Mouse (Mus musculus) kidney, postnatal 0 days (tissue): ENCODE results near the gene Rhobtb1. TPM values are rescaled to one million over a fixed set of nuclear protein-coding genes. Genes with fewer than 3 reads are reported as not detected.
A peak's percentile ranks its signal among the peaks of the same experiment; 100 is the strongest.

Experiments used
- ATAC-seq: fragments of 200-750 bp; cut with Nextera tagmentation; replicated peaks from 2 replicates; pipeline ENCODE4 v1.8.0; 2017; ENCODE audit warnings: low read depth, moderate number of reproducible peaks, moderate TSS enrichment, moderate library complexity; ENCODE audit not compliant: low FRiP score
- DNase-seq: peaks from one replicate; pipeline ENCODE4 v3.0.0-alpha.2; 2016; ENCODE audit warnings: low spot score
- H3K27ac ChIP-seq: fragments of 300-500 bp; sonication (generic); 2 replicates; pipeline ENCODE4 v1.5.1; 2014; ENCODE audit warnings: mild to moderate bottlenecking
- H3K27me3 ChIP-seq: fragments of 300-500 bp; sonication (generic); 2 replicates; pipeline ENCODE4 v1.6.1; 2014; ENCODE audit warnings: low read length, mixed read lengths; ENCODE audit not compliant: insufficient read depth
- H3K36me3 ChIP-seq: fragments of 300-500 bp; sonication (generic); 2 replicates; pipeline ENCODE4 v1.6.1; 2014; ENCODE audit warnings: low read length, mixed read lengths; ENCODE audit not compliant: insufficient read depth
- H3K4me1 ChIP-seq: fragments of 300-500 bp; sonication (generic); replicated peaks from 2 replicates; pipeline ENCODE4 v1.6.1; 2014; ENCODE audit warnings: antibody characterized with exemption, low read length, mixed read lengths; ENCODE audit not compliant: insufficient read depth
- H3K4me2 ChIP-seq: fragments of 300-500 bp; sonication (generic); 2 replicates; pipeline ENCODE4 v1.6.1; 2014; ENCODE audit warnings: mild to moderate bottlenecking, low read length, moderate library complexity, mixed read lengths
- H3K4me3 ChIP-seq: fragments of 300-500 bp; sonication (generic); replicated peaks from 2 replicates; pipeline ENCODE4 v1.5.1; 2014; ENCODE audit warnings: low read depth, low read length
- H3K9ac ChIP-seq: fragments of 300-500 bp; sonication (generic); 2 replicates; pipeline ENCODE4 v1.6.1; 2014; ENCODE audit warnings: low read depth, low read length
- H3K9me3 ChIP-seq: fragments of 300-500 bp; sonication (generic); replicated peaks from 2 replicates; pipeline ENCODE4 v1.6.1; 2016; ENCODE audit warnings: low read length, inconsistent platforms, mixed read lengths
- CTCF ChIP-seq: IDR thresholded peaks from 2 replicates; pipeline ENCODE4 v1.5.1; 2016; ENCODE audit warnings: antibody characterized with exemption, low read depth, mild to moderate bottlenecking, moderate library complexity
- WGBS: fragments of 180-500 bp; shearing (Covaris S2); extraction: QIAGEN DNeasy Blood & Tissue Kit; methylation state at CpG from one replicate; pipeline ENCODE4 v1.1.7; 2014; 5-methylcytosine and 5-hydroxymethylcytosine counted together
- polyA plus RNA-seq: library from polyadenylated mRNA; unstranded; fragments of >200 nt; fragmentation: Nextera tagmentation; extraction: Ambion mirVana; gene quantifications from 2 replicates; pipeline ENCODE4 v1.2.1, GENCODE M21; 2015

Rhobtb1 gene
- polyA plus RNA-seq, 1 experiment from 2014 or later = 24.6 TPM

DNA sequence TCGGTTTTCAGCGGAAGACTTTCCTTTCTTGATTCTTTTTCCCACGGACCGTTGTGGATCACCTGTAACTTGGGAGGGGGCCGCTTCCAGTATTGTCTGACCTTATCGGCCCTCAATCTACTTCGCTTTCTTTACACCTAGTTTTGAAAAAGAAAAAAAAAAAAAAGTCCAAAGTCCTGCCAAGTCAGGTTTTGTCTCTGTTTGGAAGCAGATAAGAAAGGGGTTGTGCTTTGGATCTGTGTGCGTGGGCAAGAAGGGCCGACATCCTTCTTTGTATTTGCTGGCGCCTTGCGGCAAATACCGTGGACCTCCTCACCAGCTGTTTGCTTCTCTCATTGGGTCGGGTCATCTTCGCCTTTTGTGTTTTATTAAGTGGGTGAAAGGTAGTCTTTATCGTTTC lies 114.2 kb downstream of the Rhobtb1 start:
- DNase-seq = no peak
- H3K9ac ChIP-seq = no peak overlapping the region
- no peak overlapping the region for H3K4me2 ChIP-seq
- ATAC-seq = no peak
- H3K4me3 ChIP-seq = no peak overlapping the region
- peaks cover 7% of the 10 kb centered on the region for H3K36me3 ChIP-seq
- no peaks in the 10 kb centered on the region for H3K9me3 ChIP-seq
- TF ChIP-seq CTCF = no peak
- 83% methylated on average over 15 of the region's 15 CpGs for WGBS
- H3K4me1 ChIP-seq = peaks cover 21% of the 10 kb centered on the region; the same call in 1 of the 2 replicates
- H3K27me3 ChIP-seq = no peaks in the 10 kb centered on the region
- no peak overlapping the region for H3K27ac ChIP-seq

DNA sequence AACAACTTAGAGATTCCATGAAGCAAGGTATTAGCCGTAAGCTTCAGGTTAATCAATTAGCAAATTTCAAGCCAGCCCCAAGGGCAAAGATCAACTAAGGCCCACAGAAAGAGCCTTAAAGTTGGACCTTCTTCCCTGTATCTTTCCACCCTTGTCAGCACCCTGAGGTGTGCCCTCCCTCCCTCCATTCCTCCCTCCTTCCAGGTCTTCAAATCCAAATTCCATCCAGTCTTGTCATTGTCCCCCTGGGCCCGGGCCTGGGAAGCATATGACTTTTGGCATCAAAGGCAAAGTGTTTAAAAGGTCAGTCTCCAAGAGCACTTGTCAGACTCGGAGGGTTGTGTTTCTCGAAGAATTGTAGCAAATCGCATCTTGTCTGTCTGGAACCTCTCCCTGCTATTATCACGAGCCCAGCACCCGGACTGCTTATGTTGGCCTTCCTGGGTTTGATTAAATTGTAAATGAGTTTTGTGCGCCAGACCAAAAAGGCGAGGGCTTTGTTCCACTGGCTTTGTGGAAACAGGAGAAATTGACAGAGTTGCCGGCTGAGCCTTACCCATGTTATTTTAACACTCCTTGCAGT lies 116.9 kb downstream of the Rhobtb1 start:
- DNase-seq (no peak), ATAC-seq (peak; percentile 26)
- TF ChIP-seq CTCF = no peak
- WGBS = 52% methylated on average over 10 of the region's 10 CpGs
- Histone ChIP-seq H3K9me3 (no peaks in the 10 kb centered on the region), H3K9ac (no peak overlapping the region), H3K27ac (peak overlapping the region; percentile 42), H3K4me3 (no peak overlapping the region), H3K36me3 (peaks cover 22% of the 10 kb centered on the region), H3K4me1 (peaks cover 11% of the 10 kb centered on the region; the same call in 1 of the 2 replicates), H3K4me2 (no peak overlapping the region), H3K27me3 (no peaks in the 10 kb centered on the region)

DNA sequence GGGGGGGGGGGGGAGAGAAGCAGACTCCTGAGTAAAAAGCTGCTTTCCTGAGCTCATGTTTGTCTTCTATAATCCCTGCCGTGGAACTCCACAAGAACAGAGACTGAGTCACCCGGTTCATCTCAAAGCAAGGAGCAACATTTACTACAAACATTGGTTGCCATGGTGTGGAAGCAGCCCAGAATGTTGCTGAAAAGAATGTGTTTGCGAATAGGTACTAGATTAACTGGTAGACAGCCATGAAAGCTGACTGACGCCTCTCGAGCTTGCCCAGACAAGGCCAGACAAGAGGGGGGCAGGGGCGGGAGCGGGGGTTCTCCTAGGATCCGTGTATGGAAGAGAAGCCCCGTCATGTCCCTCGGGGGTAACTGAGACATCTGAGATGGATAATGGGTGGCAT lies 120.2 kb downstream of the Rhobtb1 start:
- H3K9me3 ChIP-seq = no peaks in the 10 kb centered on the region
- ATAC-seq = no peak
- TF ChIP-seq CTCF = no peak
- H3K36me3 ChIP-seq = peaks cover 25% of the 10 kb centered on the region
- no peak overlapping the region for H3K4me3 ChIP-seq
- no peak overlapping the region for H3K4me2 ChIP-seq
- DNase-seq = no peak
- H3K27ac ChIP-seq = no peak overlapping the region
- H3K9ac ChIP-seq = no peak overlapping the region
- 74% methylated on average over 10 of the region's 10 CpGs for WGBS
- no peaks in the 10 kb centered on the region for H3K4me1 ChIP-seq
- no peaks in the 10 kb centered on the region for H3K27me3 ChIP-seq

DNA sequence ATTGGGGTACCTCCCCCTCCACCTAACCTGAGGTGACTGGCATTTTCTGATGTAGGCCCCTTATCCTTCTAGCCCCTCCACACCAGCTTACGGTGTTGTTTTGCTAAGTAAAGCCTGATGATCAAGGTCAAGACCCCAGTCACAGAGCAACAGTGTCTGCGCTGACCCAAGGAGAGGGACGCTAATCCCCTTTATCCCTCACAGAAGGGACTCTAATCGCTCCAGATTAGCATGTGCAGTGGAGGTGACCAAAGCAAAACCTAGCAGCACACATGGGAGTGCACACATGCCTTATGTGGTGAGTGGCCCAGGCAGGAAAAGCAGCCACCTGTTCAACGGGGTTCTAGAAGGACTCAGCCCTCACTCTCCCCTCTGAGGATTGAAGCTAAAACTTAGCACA lies 123.0 kb downstream of the Rhobtb1 start:
- Histone ChIP-seq H3K36me3 (peaks cover 25% of the 10 kb centered on the region), H3K27ac (no peak overlapping the region), H3K4me3 (no peak overlapping the region), H3K9me3 (no peaks in the 10 kb centered on the region), H3K4me1 (0 out of 2 replicates have a peak, but pooled peaks cover 4% of the 10 kb centered on the region), H3K4me2 (no peak overlapping the region), H3K9ac (no peak overlapping the region), H3K27me3 (no peaks in the 10 kb centered on the region)
- DNase-seq (no peak), ATAC-seq (no peak)
- WGBS = 58% methylated on average over 5 of the region's 5 CpGs
- no peak for TF ChIP-seq CTCF

DNA sequence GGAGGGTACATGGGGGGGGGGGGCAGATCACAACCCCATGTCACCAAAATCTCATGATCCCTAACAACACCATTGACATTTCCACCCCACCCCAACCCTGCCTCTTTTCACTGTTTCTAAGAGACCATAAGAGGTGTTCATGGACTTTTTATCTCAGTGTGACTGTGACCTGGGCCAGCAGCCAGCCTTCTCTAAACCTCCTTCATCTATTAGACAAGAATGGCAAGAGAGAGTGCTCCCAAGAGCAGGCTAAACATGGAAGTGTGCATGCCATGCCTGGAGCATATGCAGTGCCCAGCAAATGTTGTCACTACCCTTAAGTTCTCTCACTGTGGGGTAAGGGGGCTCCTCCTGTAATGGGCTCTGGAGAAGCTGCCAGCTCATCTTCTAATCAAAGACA lies 123.5 kb downstream of the Rhobtb1 start:
- H3K27me3 ChIP-seq = no peaks in the 10 kb centered on the region
- H3K27ac ChIP-seq = no peak overlapping the region
- H3K4me2 ChIP-seq = no peak overlapping the region
- no peak for ATAC-seq
- H3K36me3 ChIP-seq = peaks cover 25% of the 10 kb centered on the region
- H3K4me3 ChIP-seq = no peak overlapping the region
- TF ChIP-seq CTCF = no peak
- no peak for DNase-seq
- H3K9ac ChIP-seq = no peak overlapping the region
- H3K4me1 ChIP-seq = 0 out of 2 replicates have a peak, but pooled peaks cover 4% of the 10 kb centered on the region
- no peaks in the 10 kb centered on the region for H3K9me3 ChIP-seq

DNA sequence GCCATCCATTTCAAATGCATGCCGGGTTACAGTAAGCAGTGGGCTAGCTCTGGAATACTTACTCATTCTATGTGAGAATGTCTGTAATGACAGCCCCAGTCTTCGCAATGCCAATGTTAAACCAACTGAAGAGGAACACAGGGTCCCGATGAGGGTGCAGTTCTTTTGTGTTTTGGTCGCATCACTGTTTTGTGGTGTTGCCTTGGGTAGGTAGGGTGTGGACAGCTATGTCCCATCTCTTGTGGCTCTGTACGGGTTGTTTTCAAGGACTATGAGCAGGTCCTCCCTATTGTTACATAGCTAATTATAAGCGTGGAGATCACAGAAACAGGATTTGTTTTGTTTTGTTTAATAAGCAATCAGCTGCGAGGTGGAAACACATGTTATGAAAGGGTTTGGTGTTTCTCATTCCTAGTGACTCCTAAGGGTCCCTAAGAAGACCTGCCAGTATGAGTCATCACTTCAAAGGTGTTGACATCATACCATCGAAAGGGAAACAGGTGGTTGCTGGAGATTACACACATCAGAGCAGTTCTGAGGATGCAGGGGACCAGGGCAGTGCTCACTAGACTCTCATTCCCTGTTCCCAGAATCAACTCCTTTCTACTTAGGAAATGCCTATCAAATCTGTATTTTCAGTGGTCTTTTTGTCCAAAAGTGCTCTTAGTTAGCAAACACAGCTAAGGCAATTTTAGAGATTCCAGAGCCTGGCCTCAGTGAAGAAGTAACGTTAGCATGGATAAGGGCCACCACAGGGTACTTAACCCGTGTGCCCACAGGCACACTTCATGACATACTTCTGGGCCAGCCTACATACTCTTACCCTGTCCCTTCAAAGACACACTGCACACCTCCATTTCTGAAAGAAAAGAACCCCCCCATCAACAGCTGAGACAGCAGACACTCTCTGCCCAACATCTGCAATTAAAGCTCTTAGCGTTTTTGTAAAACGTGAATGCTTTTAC lies 124.9 kb downstream of the Rhobtb1 start:
- Histone ChIP-seq H3K4me2 (no peak overlapping the region), H3K9me3 (no peaks in the 10 kb centered on the region), H3K27ac (no peak overlapping the region), H3K9ac (no peak overlapping the region), H3K27me3 (no peaks in the 10 kb centered on the region), H3K4me3 (no peak overlapping the region), H3K36me3 (peaks cover 16% of the 10 kb centered on the region), H3K4me1 (0 out of 2 replicates have a peak, but pooled peaks cover 4% of the 10 kb centered on the region)
- WGBS = 88% methylated on average over 12 of the region's 12 CpGs
- ATAC-seq (no peak), DNase-seq (no peak)
- TF ChIP-seq CTCF = no peak
